Mouse (Mus musculus) mouse embryonic stem cell (cell line): ENCODE measurements around the gene Sumo1.

Experiments used
- in situ Hi-C, 2 experiments: fragments of 300-500 bp; cut with MboI; formaldehyde crosslinking; loops; 1 replicate in 1 of 2; 3 replicates in 1 of 2; pipeline ENCODE4 v1.14.3; 2019 to 2020; ENCODE audit warnings: low sequenced_read_pairs in 2 of 2, low pct_unique_long_range_greater_than_20kb in 1 of 2, mixed read lengths in 1 of 2; ENCODE audit not compliant: unreplicated experiment in 1 of 2

Sumo1 gene

DNA sequence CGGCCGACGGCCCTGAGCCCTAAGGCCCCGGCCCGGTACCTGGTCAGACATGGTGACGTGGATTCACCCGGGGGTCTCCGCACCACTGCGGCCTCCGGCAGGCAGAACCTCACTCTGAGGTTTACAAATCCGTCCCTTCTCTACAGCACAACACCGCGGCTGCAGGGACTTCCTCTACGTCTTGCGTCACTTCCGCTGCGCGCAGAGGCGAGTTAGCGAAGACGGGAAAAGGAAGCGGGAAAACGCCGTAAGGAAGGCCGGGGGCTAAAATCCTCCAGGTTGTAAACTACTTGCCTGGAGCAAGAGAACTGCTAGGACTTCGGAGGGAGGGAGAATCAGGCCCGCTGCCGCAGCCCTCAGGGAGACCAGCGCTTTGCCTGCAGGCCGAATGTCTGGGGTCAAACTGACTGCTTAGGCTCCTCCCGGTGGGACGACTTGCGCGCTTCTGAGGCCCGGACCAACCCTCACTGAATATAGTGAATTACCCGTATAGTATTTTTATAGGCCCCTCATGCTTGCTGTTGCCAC lies at the start of gene Sumo1:
Gene Sumo1, minus strand, starts transcription at position 194 of the 528 bp plus-strand sequence.
- in situ Hi-C loops = no loop called here

- in situ Hi-C loops = no loop called here
These were observed 49.3 kb upstream of the Sumo1 start for GRCm38 (mm10) chr1:59719900-59720299.

- in situ Hi-C loops = no loop called here
These were observed 31.1 kb upstream of the Sumo1 start for GRCm38 (mm10) chr1:59701766-59702165.

DNA sequence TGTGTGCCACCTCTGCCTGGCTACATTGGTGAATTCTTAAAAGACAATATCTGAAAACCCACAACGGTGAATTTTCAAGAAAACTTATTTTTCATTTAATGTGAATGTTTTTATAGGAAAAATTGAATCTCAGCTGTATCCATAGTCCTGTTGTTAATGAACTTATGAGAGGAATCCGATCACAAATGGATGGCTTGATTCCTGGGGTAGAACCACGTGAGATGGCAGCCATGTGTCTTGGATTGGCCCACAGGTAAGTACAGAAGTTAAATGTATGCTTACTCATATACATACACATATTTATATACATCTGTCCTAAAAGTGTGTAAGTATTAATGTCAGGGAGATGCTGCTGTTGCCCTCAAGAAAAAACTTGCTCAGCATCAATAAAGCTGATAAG lies 27.6 kb upstream of the Sumo1 start:
- in situ Hi-C loops = loop anchor here in 1 of 2 experiments (25.0 kb wide), 1 partner anchor 1286 kb away; the partner anchor contains the start of gene Clk1

- in situ Hi-C loops = loop anchor here in 1 of 2 experiments (25.0 kb wide), 1 partner anchor 1285 kb away; the partner anchor contains the start of gene Clk1
These were observed 27.1 kb upstream of the Sumo1 start for GRCm38 (mm10) chr1:59697751-59698150.

DNA sequence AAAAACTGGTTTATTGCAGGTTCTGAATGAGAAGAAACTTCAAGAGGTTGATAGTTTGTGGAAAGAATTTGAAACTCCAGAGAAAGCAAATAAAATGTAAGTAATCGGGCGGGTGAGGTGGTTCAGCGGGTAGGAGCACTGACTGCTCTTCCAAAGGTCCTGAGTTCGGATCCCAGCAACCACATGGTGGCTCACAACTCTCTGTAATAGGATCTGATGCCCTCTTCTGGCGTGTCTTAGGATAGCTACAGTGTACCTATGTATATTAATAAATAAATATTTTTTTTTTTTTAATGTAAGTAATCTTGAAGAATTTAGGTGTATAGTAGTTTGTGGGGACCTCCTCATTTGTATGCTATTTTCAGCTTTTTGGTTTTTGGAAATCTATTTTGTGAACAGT lies 19.8 kb upstream of the Sumo1 start:
- in situ Hi-C loops = loop anchor here in 1 of 2 experiments (25.0 kb wide), 1 partner anchor 1278 kb away; the partner anchor contains the start of gene Clk1

DNA sequence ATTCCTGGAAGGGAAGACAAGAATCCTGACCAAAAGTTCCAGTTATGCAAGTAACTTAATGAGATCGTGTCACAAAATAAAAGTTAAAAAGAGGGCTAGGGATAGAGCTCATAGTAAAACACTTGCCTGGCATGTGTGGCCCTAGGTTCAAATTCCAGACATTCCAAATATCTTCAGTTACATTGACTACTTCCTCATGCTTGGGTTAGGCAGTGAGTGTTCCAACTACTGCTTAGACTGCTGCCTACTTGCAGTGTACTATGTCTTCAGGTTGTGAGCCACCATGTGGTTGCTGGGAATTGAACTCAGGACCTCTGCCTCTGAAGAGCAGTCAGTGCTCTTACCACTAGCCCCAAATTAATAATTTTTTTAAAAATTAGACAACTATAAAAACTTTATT lies 16.9 kb upstream of the Sumo1 start:
- in situ Hi-C loops = loop anchor here in 1 of 2 experiments (25.0 kb wide), 1 partner anchor 1275 kb away; the partner anchor contains the start of gene Clk1

GRCm38 (mm10) chr1:59684819-59685755 lies 14.5 kb upstream of the Sumo1 start, which contains the start of gene Nop58:
TSS of gene Nop58 (plus strand) at chr1:59684971.
- in situ Hi-C loops = loop anchor here in 1 of 2 experiments (25.0 kb wide), 1 partner anchor 1273 kb away; the partner anchor contains the start of gene Clk1

DNA sequence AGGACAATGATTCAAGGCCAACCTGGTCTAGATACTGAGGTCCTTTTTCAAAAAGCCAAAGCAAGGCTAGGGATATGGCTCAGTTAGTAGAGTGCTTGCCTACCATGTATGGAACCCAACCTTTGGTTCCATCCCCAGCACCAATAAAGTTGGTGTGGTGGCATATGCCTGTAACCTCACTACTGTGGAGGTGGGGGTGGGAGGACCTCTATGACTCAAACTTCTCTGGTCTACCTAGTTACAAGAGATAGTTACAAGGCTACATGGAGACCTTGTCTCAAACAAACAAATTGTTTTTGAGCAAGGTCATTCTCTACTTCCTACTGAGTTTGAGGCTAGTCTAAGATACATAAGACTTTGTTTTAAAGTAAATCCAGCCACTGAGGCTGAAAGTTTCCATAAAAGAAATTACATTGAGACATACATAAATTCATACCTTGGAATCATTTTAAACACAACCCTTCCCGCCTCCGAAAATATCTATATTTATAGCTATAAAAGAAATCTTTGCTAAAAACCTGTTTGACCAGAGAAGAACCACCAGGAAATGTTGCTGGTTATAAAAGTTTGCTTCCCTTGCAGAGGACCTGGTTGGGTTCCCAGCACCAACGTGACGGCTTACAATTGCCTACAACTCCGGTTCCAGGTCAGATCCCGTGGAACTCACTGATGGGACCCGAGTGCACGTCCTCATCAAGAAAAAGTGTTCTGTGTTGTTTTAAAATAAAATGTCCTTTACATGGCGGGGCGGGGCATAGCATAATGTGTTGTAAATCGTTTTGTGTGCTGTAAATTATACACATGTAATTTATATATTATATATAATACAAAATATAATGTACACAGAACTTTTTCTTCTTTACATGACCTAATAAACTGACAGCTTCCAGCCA lies 13.5 kb upstream of the Sumo1 start:
- in situ Hi-C loops = loop anchor here in 1 of 2 experiments (25.0 kb wide), 1 partner anchor 1272 kb away; the partner anchor contains the start of gene Clk1

- in situ Hi-C loops = no loop called here
These were observed 3.0 kb upstream of the Sumo1 start for GRCm38 (mm10) chr1:59673661-59674060.

DNA sequence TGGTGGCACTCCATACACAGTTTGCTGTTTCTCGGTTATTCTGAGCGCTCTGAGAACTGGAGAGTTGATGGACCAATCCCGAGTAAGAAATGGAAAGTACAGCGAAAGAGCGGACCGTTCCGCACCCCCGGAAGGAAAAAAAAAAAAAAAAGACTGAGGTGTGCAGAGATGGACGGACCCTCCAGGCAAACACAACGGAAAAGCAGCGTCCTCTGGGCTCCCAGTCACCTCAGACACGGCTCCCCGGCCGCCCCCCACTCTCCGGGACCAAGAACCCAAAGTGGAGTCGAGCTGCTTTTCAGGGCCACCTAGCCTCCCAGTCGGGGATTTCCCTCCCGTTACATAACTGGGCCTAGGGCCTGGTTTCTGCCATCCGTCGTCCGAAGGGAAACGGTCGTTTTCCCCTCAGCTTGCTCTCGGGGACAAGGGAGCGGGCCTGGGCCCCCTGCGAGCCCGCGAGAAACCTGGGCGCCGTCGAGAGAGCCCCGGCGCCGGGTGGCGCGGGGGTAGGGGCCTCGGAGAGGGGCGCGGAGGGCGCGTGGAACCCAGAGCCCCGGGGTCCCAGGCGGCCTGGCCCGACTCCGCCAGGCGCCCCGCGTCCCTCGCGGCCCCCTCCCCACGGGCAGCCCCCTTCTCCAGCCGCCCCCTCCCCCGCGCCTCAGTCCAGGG lies 538 bp downstream of the Sumo1 start:
- in situ Hi-C loops = no loop called here

DNA sequence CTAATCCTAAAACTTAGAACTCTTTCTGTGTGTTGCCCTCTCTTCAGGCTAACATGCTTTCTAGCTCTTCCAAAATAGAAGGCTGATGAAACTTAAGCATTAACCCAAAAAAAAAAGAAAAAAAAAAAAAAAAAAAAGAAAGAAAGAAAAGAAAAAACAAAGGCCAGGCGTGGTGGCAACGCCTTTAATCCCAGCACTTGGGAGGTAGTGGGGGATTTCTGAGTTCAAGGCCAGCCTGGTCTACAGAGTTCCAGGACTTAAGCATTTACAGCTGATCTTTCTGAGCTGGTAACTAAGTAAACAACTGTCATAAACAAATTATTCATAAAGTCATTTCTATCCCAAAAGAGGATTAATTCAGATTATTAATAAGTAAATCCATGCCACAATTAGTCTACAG lies 1.8 kb downstream of the Sumo1 start:
- in situ Hi-C loops = no loop called here

DNA sequence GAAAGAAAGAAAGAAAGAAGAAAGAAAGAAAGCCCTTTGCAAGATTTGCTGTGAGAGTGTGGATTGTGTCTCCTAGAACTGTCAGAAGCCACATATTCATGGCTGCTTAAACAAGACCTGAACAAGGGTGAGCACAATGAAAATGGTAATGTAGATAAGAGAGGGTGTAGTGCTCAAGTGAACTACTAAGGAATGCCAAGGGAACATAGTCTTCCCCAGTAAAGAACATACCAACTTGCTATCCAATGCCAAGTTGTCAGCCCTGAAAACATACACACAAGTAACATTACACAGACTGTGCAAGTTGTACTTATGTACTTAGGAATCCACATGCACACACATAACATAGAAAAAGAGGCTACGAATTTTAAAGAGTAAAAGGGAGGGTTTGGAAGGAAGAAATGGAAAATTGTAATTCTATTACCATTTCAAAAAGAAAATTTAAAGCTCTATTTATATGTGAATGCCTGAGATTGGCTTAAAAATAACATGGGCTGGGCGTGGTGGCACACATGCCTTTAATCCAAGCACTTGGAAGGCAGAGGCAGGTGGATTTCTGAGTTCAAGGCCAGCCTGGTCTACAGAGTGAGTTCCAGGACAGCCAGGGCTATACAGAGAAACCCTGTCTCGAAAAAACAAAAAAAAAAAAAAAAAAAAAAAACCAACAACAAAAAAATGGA lies 7.0 kb downstream of the Sumo1 start:
- in situ Hi-C loops = no loop called here

DNA sequence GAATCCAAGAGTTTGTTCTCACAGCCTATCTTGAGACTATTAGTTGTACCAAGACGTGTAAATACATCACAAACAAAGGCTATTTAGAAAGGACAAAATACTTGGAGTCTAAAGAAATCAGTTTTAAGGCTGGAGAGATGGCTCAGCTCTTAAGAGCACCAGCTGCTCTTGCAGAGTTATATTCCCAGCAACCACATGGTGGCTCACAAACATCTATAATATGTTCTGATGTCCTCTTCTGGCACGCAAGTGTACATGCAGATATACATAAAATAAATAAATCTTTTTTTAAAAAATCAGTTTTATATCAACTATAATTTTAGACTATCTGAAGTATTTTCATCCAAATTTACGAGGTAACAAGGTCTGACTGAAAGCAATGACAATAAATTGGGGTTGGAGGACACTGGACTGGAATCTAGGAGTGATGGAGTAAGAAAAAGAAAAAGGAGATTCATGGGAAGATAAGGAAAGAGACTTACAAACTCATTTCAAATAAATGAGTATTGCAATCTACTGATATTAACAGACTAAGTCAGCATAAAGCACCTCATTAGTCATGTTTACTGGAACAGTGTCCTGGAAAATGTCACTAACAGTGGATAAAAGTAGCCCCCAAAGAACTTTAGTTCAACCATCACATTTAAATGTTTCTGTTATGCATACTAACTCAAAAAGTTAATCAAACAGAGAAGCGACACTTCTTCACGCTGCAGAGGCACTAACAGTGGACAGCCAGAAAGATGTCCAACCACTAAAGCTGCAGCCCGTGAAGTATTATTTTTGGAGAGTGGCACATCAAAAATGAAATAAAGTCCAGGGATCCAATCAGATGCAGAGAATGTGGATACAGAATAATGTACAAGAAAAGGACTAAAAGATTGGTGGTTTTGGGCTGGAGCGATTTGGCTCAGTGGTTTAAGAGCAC lies 14.1 kb downstream of the Sumo1 start:
- in situ Hi-C loops = no loop called here

DNA sequence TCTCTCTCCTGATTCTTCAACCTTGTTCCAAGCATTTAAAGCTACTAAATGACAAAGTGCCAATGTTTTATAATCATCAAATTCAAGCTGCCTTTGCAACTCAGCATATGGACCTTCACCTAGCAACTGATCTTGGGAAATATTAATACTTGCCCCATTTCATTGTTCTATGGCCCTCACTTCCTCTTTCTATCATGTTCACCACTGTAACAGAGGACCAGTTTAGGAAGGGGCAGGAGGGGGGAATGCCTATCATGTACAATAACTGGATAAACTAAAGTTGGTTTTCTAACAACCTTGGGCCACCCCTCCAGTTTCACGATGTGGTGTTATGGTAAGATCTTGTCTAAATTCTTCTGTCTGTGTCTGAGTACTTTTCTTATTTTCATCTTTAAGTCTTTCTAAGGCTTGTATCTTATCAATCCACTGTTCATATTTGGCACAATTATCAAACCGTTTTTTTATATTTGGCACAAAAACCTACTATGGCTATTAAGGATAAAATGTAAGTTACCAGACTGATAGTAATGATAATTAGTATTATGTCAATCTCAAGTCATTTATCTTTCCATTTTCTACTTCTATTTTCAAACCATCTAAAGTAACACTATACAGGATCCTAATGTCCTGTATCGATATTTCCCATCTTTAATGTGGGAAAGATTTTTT lies 17.3 kb downstream of the Sumo1 start:
- in situ Hi-C loops = no loop called here

- in situ Hi-C loops = no loop called here
These were observed 19.3 kb downstream of the Sumo1 start for GRCm38 (mm10) chr1:59651201-59651819.
